Mouse (Mus musculus): ENCODE data around the gene Serpina3a. TPM values are rescaled to one million over a fixed set of nuclear protein-coding genes. Genes with fewer than 3 reads are reported as not detected.
A peak's percentile ranks its signal among the peaks of the same experiment; 100 is the strongest.
"Not testable (repeated sequence)": the region's sequence is repeated elsewhere in the genome, so short reads cannot be mapped to it uniquely, and the experiment has no call there.

Gene Serpina3a
- total RNA-seq (2021): not detected

GRCm38 (mm10) chr12:104112333-104112732 lies at the start of gene Serpina3a:
TSS of gene Serpina3a (plus strand) at chr12:104112724.
- not testable (repeated sequence) for DNase-seq

DNA sequence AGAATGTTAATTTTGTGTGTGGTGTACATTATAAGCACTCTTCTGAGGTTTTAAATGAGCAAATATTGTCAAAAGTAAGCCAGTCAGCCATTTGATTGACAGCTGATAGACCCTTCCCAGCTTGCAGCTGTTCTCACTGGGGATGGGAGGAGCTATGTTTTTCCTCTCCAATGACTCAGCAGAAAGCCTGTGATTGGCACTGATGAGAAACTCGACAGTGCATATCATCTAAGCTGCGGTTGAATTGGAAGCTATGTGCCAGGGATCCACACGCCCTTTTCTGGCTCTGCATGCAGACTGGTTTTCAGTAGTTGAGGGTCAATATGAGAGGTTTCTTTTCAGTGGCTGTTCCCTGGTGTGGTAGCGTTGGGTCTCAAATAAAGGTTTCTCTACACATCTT lies 48.0 kb upstream of the Serpina3a start:
- DNase-seq: no peak

DNA sequence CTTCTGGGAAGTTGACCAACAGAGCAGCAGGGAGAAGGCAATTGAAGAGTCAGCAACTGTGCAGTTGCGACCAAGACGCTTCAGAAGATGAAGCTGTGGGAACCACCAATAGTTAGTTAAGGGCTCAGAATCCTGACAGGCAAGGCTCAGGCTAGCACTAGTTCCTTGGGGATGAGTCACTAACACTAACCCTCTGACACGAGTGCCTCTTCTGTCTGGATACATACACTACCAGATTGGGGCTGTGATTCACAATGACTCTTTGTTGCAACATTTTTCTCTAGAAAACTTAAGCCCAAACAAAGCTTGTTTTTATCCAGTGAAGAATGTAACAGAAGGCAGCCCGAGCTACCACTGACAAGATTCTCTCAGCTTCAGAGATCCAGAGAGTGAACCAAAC lies 47.5 kb upstream of the Serpina3a start:
- DNase-seq: no peak

DNA sequence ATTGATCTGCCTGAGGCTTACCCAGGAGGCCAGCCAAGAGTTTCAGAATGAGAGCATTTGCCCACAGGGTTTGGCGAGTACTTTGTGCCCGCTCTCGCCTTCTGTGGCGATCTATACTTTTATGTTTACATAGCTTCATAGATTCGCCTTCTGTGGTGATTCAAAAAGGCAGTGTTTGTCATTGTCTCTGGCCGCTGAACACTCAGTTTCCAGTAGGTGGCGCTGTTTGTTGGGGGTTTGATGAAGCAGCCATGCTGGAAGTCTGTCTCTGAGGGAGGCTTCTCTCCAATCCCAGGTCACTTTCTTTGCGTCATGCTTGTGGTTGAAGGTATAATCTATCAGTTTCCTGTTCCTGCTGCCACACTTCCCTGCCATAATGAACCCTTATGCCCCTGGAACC lies 46.3 kb upstream of the Serpina3a start:
- peak; percentile 81 for DNase-seq

DNA sequence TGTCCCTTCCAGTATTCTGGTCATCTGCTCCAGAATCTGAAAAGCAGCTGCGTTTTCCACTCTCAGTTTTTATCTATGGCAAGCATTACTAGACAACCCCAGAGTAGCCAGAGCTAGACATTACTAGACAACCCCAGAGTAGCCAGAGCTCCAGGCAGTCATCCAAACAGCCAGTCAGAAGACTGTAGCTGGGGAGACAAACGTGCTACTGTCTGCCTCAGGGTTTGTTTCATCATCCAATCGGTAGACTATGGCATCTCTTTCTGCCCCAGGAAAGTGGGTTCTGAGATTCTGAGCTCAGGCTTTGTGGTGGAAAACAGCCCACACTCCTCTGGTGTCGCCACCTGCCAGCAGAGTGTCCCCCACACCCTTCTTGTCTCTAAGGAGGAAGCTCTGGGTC lies 45.0 kb upstream of the Serpina3a start:
- DNase-seq: peak; percentile 76

DNA sequence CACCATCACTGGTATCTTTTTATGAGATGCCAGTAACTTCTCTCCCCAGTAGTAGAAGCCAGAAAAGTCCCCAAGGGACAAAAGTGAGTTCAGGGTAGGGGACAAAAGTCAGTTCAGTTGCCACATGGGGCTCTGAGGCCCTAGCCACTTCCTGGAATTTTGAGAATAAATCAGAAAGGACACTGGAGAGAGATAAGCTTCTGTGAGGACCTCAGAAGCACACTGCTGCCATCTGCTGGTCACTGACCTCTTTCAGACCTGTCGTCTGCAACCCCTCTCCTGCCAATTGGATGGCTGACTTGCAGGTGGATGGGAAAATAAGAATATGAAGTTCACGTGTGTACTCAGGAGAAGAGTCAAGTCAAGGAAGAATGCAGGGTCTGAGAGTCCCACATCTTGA lies 42.9 kb upstream of the Serpina3a start:
- peak; percentile 84 for DNase-seq

DNA sequence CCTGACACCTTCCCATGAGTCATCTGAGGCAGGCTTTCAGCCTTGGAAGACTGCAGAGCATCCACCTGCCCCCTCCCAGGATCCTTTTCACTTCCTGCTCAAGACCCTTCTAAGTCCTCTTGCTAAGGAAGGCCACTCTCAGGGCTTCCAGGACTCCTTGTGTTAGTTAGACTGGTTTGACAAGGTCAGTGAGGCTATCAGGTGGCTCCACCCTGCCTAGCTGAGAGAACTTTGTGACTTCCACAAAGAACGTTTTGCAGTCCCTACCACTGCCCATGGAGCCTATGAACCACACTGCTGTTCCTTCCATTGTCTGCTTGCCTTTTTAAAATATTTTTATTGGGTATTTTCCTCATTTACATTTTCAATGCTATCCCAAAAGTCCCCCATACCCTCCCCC lies 40.8 kb upstream of the Serpina3a start:
- DNase-seq: no peak

- DNase-seq: no peak
Observed at GRCm38 (mm10) chr12:104072286-104072685, 40.2 kb upstream of the Serpina3a start.

DNA sequence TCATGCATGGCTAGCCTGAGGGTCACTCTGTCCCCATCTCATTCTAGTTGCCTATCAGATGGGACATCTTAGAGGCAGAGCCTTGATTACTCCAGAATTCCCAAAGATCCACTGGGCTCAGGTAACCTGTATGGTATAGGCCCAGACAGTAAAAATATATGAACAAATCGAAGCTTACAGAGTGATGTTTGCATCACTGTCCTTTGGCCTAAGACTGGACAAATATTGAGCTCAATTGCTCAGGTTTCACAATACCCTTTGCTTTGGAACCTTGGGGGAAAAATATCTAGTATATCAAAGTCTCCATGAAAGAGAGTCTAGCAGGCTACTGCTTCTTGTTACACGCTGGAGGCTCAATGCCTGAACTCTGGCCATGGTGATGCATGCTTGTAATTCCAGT lies 22.4 kb upstream of the Serpina3a start:
- DNase-seq: no peak

DNA sequence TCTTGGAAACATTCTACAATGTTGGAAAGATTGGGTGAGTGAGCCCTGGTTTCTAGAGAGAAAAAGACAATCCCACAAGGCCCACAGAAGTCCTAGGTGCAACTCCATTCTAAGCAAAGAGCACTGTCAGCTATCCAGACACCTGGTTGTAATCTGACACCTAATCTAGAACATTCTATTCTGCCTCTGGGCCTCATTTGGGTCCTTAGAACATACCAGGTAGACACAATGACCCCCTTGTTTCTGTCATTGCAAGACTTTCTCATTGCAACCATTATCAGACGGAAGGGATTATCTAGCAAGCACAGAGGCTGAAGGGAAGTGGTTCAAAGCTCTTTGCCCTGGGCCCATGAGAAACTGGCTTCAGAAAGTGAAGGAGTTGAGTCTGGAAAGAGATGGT lies 21.2 kb upstream of the Serpina3a start:
- no peak for DNase-seq

DNA sequence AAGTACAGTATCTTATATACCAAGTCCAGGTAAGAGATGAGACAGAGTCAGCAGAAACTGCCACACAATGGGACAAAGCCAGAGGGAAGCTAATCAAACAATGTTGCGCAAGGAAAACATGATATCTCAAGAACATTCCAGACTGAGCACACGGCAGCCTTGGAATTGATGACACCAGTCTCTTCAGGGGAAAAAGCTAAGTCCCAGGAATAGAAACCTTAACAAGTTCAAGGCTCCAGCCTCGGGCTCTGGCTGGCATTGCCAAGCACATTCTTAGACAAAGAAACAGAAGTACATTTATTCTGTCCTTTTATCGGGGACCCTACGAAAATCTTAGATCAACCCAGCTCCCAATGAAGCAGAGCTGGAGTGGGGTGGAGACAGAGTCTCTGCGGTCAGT lies 11.8 kb upstream of the Serpina3a start, which contains the start of gene Serpina5:
Serpina5 (plus strand) TSS at position 346 of the 400 bp plus-strand sequence.
- DNase-seq: no peak

DNA sequence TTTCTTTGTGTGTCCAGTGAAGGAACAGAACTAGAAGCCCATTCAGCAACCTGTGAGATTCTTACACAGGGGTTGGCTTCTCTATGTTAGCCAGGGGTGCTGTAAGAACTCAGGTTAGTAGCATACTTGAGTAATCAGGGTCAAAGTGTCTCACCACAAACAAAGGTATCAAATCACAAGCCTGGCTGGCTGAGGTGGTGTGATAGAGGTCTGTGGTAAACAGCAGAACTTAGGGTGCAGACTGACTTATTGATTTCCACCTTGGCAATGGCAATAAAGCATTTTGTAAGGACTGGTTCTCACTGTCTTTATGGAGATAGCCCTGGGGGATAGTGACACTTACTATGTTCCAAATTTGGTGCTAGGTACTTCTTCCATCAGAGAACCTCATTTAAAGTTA lies 6.7 kb upstream of the Serpina3a start:
- DNase-seq: no peak

- no peak for DNase-seq
Observed at GRCm38 (mm10) chr12:104106919-104107318, 5.6 kb upstream of the Serpina3a start.

DNA sequence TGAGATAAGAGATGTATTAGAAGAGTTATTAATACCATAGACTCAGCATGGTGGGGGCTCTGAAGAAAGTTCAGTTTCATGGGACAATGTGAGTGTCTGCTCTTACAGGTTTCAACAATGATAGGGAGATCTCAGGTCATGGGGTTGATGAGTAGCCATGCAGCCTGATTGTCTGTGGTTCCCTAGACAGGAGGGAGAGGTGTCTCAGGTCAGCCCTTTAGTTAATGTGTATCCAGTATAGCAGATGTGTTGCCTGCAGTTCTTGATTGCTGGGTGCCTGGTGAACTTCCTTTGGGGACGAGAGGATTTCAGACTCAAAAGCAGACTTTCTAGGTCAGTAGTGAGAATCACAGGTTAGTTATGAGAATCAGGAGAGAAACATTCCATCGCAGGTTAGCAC lies 4.0 kb upstream of the Serpina3a start:
- DNase-seq: no peak

DNA sequence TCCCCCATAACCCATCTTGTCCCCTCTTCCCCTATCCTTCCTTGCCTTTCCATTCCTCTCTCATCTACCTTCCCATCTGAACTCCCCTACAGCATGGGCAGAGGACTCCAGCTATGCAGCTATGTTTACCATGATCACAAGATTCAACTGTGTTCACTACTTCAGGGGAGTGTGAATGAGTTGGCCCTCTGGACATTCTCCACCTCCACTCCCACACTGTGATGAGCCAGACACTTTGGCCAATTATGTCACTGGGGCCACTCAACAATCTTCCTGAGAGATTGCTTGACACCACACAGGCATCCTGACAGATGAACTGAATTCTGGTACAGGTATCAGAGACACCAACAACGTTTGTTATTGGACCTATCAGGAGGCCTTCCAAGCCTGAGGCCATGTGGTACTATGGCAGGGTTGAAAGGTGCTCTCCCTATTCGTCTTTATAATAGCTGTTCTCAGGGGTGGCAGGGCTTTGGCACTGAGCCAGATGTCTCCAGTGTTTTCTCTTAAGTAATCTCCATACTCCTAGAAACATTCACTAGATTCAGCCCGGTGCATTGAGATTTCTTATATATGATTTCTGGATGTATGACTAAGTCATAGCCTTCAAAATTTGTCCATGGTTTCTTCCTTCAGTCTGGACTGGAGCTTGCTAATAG lies 2.5 kb downstream of the Serpina3a start:
- no peak for DNase-seq

DNA sequence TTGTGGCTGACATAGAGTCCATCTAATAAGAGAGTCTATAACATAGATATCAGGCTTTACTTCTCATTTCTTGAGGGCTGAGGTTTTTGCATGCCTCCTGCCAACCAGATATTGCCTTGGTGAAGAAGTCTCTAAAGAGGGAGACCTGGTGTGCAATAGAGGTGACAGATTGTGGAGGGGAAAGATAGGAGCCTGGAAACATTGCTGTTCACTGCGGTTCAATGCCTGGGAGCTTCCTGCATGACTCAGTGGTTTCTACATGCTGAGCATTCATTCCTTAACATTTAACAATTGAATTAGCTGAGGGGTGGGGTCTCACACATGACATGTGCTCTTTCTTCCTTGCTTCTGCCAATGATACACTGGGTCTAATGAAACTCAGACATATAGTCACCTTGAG lies 10.6 kb downstream of the Serpina3a start:
- DNase-seq: no peak

DNA sequence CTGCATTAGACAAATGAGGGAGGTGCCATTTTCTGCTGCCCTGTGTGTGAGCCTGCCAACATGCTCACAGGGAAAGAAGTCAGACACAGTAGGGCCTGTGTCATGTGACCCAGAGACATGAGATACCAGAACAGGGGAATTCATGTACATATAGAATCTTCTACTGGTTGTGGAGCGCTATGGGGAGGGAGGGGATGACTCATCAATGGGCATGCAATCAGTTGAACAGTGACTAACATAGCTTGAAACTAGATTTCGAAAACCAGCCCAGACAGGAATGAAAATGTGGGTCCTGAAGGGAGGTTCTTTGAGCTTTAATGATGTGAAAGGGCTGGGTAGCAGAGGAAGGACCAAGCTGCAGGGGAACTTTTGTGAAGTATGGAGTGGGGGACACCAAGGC lies 11.5 kb downstream of the Serpina3a start:
- DNase-seq: no peak

DNA sequence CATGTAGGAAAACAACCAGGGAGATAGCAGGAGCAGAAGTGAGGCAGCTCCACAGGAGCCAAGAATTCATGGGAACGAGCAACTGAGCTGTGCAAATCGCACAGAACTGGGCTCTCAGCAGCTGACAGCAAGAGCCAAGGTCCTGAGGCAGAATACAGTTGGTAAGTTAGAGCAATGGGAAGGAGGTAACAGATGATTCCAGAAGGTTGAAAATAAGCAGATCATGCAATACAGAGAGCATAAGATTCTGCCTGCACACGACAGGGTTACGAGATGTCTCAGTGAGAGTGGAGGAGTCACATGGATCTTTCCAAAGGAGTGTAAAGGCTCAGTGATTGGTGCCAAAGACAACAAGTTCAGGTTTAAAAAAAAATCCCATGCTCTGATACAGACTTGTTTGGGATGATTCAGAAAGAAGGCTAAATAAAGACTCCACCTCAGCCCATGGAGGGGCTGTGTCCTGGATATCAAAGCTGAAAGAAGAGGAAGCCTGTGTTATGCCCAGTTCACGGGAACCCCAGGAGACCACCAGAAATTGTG lies 12.6 kb downstream of the Serpina3a start:
- no peak for DNase-seq

- no peak for DNase-seq
Observed at GRCm38 (mm10) chr12:104127696-104128095, 15.2 kb downstream of the Serpina3a start, which contains the start of gene Serpina3b. TSS of gene Serpina3b (plus strand) at chr12:104127996.

DNA sequence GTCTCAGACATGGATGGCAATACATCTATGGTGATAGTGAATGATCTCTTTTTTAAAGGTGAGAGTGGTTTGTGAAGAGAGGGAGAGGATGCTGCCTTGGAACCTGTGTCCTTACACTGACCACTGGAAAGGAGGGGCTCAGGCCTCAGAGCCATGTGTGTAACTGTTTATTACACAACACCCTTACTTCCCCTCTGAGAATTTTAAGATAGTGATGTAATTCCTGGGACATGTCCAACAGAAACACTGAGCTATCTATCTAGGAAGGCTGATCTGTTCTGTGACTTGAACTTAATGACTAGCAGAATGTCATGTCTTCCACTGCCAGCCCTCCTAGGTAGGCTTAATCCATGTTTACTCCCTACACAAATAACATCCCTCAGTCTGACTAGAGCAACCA lies 18.5 kb downstream of the Serpina3a start:
- DNase-seq: no peak

- no peak for DNase-seq
Observed at GRCm38 (mm10) chr12:104138216-104138615, 25.7 kb downstream of the Serpina3a start.

GRCm38 (mm10) chr12:104140543-104141103 lies 28.1 kb downstream of the Serpina3a start:
- no peak for DNase-seq

GRCm38 (mm10) chr12:104141506-104141905 lies 29.0 kb downstream of the Serpina3a start:
- DNase-seq: no peak

- no peak for DNase-seq
Observed at GRCm38 (mm10) chr12:104142427-104142826, 29.9 kb downstream of the Serpina3a start.

Data from heart, postnatal 4 days (tissue).